Mouse (Mus musculus): ENCODE data around the gene Gm7735.
"Not testable (repeated sequence)": the region's sequence is repeated elsewhere in the genome, so short reads cannot be mapped to it uniquely, and the experiment has no call there.

Gm7735 gene

DNA sequence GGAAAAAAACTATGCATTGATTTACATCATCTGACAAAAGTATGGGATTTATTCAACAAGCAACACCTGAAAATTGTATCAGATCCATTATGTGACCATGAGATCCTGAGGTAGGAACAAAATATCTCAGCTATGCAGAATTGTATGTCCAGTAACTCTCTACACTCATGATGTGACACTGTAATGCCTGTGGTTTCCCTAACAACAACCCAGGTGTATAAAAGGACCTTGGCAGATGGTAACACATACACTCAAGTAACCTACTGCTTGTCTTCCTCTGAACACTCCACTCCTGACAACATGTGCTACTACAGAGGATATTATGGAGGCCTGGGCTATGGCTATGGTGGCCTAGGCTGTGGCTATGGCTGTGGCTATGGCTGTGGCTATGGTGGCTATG, at the start of gene Gm7735:
Gene Gm7735, plus strand, starts transcription at position 301 of the 400 bp plus-strand sequence.
- DNase-seq (ENCODE audit: low read depth, low spot score): not testable (repeated sequence)

DNA sequence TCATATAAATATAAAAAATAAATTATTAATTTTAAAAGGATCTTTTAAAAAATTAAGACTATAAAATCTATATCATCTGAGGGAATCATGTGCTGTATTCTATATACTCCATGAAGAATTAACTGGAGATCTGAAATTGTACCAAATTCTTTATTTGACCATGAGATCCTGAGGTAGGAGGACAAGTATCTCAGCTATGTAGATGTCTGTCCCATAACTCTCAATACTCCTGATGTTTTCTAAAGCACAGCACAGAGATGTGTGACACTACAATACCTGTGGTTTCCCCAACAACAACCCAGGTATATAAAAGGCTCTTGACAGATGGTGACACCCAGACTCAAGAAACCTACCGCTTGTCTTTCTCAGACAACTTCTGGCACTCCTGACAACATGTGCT, 28.7 kb upstream of the Gm7735 start, which contains the start of gene Gm6358:
Gene Gm6358, plus strand, starts transcription at position 301 of the 400 bp plus-strand sequence.
- no peak for DNase-seq (ENCODE audit: low read depth, low spot score)

DNA sequence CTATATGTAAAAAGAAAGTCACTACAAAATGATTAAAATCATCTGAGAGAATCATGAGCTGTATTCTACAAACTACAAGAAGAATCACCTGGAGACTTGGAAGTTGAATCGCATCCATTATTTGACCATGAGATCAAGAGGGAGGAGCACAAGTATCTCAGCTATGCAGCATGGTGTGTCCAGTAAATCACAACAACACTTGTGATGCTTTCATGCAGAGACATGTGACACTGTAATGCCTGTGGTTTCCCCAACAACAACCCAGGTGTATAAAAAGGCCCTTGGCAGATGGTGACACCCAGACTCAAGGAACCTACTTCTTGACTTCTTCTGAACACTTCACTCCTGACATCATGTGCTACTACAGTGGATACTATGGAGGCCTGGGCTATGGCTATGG, 18.5 kb upstream of the Gm7735 start, which contains the start of gene Gm10061:
Gene Gm10061, plus strand, starts transcription at position 301 of the 400 bp plus-strand sequence.
- DNase-seq (ENCODE audit: low read depth, low spot score): no peak

DNA sequence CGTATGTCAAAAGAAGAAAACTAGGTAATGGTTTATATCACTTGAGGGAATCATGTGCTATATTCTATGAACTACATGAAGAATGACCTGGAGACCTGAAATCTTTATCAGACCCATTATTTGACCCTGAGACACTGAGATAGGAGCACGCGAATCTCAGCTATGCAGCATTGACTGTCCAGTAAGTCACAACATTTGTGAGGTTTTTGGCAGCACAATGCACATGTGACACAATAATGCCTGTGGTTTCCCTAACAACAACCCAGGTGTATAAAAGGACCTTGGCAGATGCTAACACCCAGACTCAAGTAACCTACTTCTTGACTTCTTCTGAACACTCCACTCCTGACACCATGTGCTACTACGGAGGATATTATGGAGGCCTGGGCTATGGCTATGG, 11.6 kb upstream of the Gm7735 start, which contains the start of gene Gm9789:
Gene Gm9789, plus strand, starts transcription at position 301 of the 400 bp plus-strand sequence.
- DNase-seq (ENCODE audit: low read depth, low spot score): no peak

DNA sequence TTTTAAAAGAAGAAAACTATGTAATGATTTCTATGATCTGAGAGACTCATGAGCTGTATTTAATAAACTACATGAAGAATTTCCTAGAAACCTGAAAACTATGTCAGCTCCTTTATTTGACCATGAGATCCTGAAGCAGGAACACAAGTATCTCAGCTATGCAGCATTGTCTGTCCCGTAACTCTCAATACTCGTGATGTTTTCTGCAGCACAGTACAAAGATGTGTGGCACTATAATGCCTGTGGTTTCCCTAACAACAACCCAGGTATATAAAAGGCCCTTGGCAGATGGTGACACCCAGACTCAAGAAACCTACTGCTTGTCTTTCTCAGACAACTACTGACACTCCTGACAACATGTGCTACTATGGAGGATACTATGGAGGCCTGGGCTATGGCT, 5.1 kb downstream of the Gm7735 start, which contains the start of gene 1110057P08Rik:
Gene 1110057P08Rik, plus strand, starts transcription at position 301 of the 400 bp plus-strand sequence.
- DNase-seq (ENCODE audit: low read depth, low spot score): no peak

DNA sequence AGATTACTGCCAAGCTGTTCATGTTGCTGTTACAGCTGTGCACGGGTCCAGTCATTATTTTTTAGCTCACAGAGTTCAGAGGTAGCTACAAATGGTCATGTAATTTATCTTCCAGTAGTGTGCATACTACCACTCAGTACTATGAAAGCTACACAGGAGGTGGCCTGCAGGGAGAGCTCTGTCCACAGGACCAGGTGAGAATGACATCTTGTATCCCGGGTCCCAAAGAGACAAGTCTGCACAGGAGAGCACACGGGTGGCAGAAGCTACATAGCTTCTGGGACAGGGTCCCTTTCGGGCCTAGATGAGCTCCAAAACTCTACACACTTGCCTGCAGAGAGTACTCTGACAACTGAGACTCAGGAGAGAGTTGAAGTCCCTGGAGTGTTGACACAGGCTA, 19.3 kb downstream of the Gm7735 start:
- no peak for DNase-seq (ENCODE audit: low read depth, low spot score)

DNA sequence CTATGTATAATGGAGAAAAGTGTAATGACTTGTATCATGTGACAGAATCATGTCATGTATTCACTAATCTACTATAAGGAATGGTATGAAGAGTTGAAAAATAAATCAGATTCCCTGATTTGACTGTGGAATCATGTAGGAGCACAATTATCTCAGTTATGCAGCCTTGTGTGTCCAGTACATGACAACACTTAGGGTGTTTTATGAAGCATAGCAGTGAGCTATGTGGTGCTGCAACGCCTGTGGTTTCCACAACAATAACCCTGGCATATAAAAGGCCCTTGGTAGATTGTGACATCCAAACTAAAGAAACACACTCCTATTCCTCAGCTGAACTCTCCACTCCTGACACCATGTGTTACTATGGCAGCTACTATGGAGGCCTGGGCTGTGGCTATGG, 36.3 kb downstream of the Gm7735 start, which contains the start of gene Krtap20-2:
Gene Krtap20-2, plus strand, starts transcription at position 301 of the 400 bp plus-strand sequence.
- no peak for DNase-seq (ENCODE audit: low read depth, low spot score)
